Mouse (Mus musculus) heart, adult 11 months (tissue): Measurements from ENCODE around the gene Per1.

Source experiments
- DNase-seq: peaks from one replicate; pipeline ENCODE4 v3.0.0; 2022

Gene Per1

GRCm38 (mm10) chr11:69135361-69135760 lies 40.3 kb downstream of the Per1 start:
- DNase-seq: no peak

- DNase-seq: no peak
These were observed 52.5 kb downstream of the Per1 start for GRCm38 (mm10) chr11:69147546-69147945.

- DNase-seq: no peak
These were observed 53.5 kb downstream of the Per1 start for GRCm38 (mm10) chr11:69148451-69148960.

- DNase-seq: no peak
These were observed 54.7 kb downstream of the Per1 start for GRCm38 (mm10) chr11:69149728-69150127.

- no peak for DNase-seq
These were observed 55.4 kb downstream of the Per1 start for GRCm38 (mm10) chr11:69150444-69150843.

- DNase-seq: no peak
These were observed 56.0 kb downstream of the Per1 start for GRCm38 (mm10) chr11:69151004-69151403.

GRCm38 (mm10) chr11:69153831-69154230 lies 58.8 kb downstream of the Per1 start:
- DNase-seq: no peak

- DNase-seq: no peak
These were observed 60.3 kb downstream of the Per1 start for GRCm38 (mm10) chr11:69155351-69155750.

- no peak for DNase-seq
These were observed 61.8 kb downstream of the Per1 start, which contains the start of gene Alox12b for GRCm38 (mm10) chr11:69156800-69157199. TSS of gene Alox12b (plus strand) at chr11:69156989.
